18 mouse cellular contexts compared by ENCODE assay signal in genomic region chr6:122609771-122610170, GRCm38 (mm10). TPM values are rescaled to one million over a fixed set of nuclear protein-coding genes. Genes with fewer than 3 reads are reported as not detected.
DNase-seq lines count a peak whose midpoint lies in the region; ATAC-seq and TF ChIP-seq lines count a peak whose summit lies in the region.
"Had no signal": no experiment of that assay in that cellular context is flagged by ENCODE, and none has a peak within 500 bp of the region (broad histone marks: within the 10 kb centered on the region; RNA-seq: fewer than 3 reads in every experiment).

TSS of gene Gdf3 (minus strand) at chr6:122610087.

- peaks cover 3% of the 10 kb centered on the region; the same call in 1 of the 2 replicates for H3K27me3 ChIP-seq in heart, postnatal 0 days (ENCODE audit: control insufficient read depth, insufficient read depth, low read length)
- H3K27me3 ChIP-seq: embryonic facial prominence, embryonic 13.5 days; stomach, embryonic 15.5 days had no signal

- no peaks in the 10 kb centered on the region for H3K79me2 ChIP-seq in macrophage (ENCODE audit: inconsistent target)

- no peak for TF ChIP-seq CTCF in heart, postnatal 0 days (IDR thresholded peaks at IDR 0.05; ENCODE audit: low read depth)

- H3K4me1 ChIP-seq in heart, postnatal 0 days (ENCODE audit: control insufficient read depth, insufficient read depth) = no peaks in the 10 kb centered on the region
- H3K4me1 ChIP-seq: embryonic facial prominence, embryonic 13.5 days; stomach, embryonic 15.5 days had no signal

- no peak for ATAC-seq in heart, postnatal 0 days (ENCODE audit: insufficient read depth, low read depth)
- peak; percentile 47 to 72; a peak in 3 of 4 replicates for ATAC-seq in hematopoietic stem cell, adult 5-6 weeks (replicated peaks in 1 of 2; ENCODE audit: insufficient read depth in 1 of 2, low FRiP score in 2 of 2, low TSS enrichment in 1 of 2, low read depth in 1 of 2, poor library complexity in 2 of 2, severe bottlenecking in 2 of 2)
- ATAC-seq: CD4-positive, CD25-positive, alpha-beta regulatory T cell, adult 4 months; forebrain, postnatal 0 days had no signal

- H3K4me2 ChIP-seq in heart, postnatal 0 days (ENCODE audit: low read depth, low read length) = 0 out of 2 replicates have a peak within 1 kb of the TSS, but pooled peaks have one; percentile 16
- H3K4me2 ChIP-seq: embryonic facial prominence, embryonic 13.5 days; stomach, embryonic 15.5 days had no signal

- no peaks in the 10 kb centered on the region for H3K9me3 ChIP-seq in heart, postnatal 0 days (replicated peaks; ENCODE audit: control insufficient read depth, low read length)
- H3K9me3 ChIP-seq: embryonic facial prominence, embryonic 13.5 days; stomach, embryonic 15.5 days had no signal

- H3K9ac ChIP-seq in heart, postnatal 0 days (replicated peaks; ENCODE audit: low read depth, low read length) = no peak within 1 kb of the TSS
- H3K9ac ChIP-seq: embryonic facial prominence, embryonic 13.5 days; forebrain, postnatal 0 days; stomach, embryonic 15.5 days had no signal

- no peak within 1 kb of the TSS for H3K27ac ChIP-seq in heart, postnatal 0 days (ENCODE audit: low read depth)
- peak within 1 kb of the TSS; percentile 10; the same call in 1 of the 2 replicates for H3K27ac ChIP-seq in macrophage
- H3K27ac ChIP-seq: embryonic facial prominence, embryonic 13.5 days; stomach, embryonic 15.5 days had no signal

- H3K4me3 ChIP-seq in heart, postnatal 0 days (ENCODE audit: low read depth, low read length) = no peak within 1 kb of the TSS
- H3K4me3 ChIP-seq in macrophage (ENCODE audit: inconsistent target) = no peak within 1 kb of the TSS
- H3K4me3 ChIP-seq: embryonic facial prominence, embryonic 13.5 days; stomach, embryonic 15.5 days had no signal

- DNase-seq in heart, postnatal 0 days (ENCODE audit: low spot score) = no peak
- no peak for DNase-seq in heart, adult 9 months (ENCODE audit: low spot score in 2 of 2)
- DNase-seq in R1 (ENCODE audit: low read depth, low spot score) = peak; percentile 80
- no peak for DNase-seq in layer of hippocampus, postnatal 14 days (ENCODE audit: low spot score in 2 of 2)
- no peak for DNase-seq in left cerebral cortex, adult 11 months (ENCODE audit: low spot score)
- DNase-seq: cerebellum, adult 9-11 months; forebrain, postnatal 0 days; heart, adult 11 months; kidney, adult 2 months; lung, postnatal 14 days; thymus, postnatal 36 days had no signal

- no peak for TF ChIP-seq EP300 in heart, postnatal 0 days (IDR thresholded peaks at IDR 0.05; ENCODE audit: low read depth)

- H3K36me3 ChIP-seq in heart, postnatal 0 days (replicated peaks; ENCODE audit: control insufficient read depth, insufficient read depth, low read length) = no peaks in the 10 kb centered on the region
- no peaks in the 10 kb centered on the region for H3K36me3 ChIP-seq in macrophage (ENCODE audit: inconsistent target)
- H3K36me3 ChIP-seq: embryonic facial prominence, embryonic 13.5 days; stomach, embryonic 15.5 days had no signal

- 27% methylated on average over 14 of the region's 14 CpGs for WGBS in heart, postnatal 0 days
- 76% methylated on average over 13 of the region's 14 CpGs for WGBS in macrophage (ENCODE audit: missing documents)

RNA-seq across cellular contexts. Expression of gene Gdf3, which starts in this region (rescaled TPM):
- 0.15 TPM in 1 of 2 replicates, not detected in the other for total RNA-seq in heart, postnatal 0 days (2014; rRNA removed; ENCODE audit: low replicate concordance)
- polyA plus RNA-seq in heart, postnatal 0 days (2015; fragmentation: Nextera tagmentation; extraction: Ambion mirVana) = 0.05 and 0.26 TPM in 2 replicates
- 2.2 and 5.4 TPM in 2 replicates for total RNA-seq in hematopoietic stem cell, adult 5-6 weeks (2017)
- 10 to 100 TPM in 2 of 26 experiments, 1 to 10 TPM in 24; 1.8 to 12.0 (median 4.9) TPM for total RNA-seq in macrophage (2018; cell fraction: chromatin; rRNA removed)
- 10 to 100 TPM; 10.5 to 25.7 (median 18.3) TPM for total RNA-seq in macrophage (2018; cell fraction: cytosol; rRNA removed)
- 10 to 100 TPM in 25 of 26 experiments, 1 to 10 TPM in 1; 5.4 to 27.0 (median 20.6) TPM for total RNA-seq in macrophage (2018; cell fraction: nucleus; rRNA removed)
- polyA plus RNA-seq in macrophage (2018) = 23.1 to 29.1 TPM (median 26.4 TPM) in 3 replicates
- total RNA-seq in layer of hippocampus, postnatal 14 days (2021) = not detected
- total RNA-seq: adrenal gland, postnatal 4 days; forebrain, postnatal 0 days; layer of hippocampus, adult 18-20 months had no signal
- polyA plus RNA-seq: CD4-positive, CD25-positive, alpha-beta regulatory T cell, adult 4 months; embryonic facial prominence, embryonic 13.5 days; forebrain, postnatal 0 days; kidney, adult 2 months had no signal

Comparison
In these comparisons a context has a peak if more than half of its experiments do, and no peak if none do; other contexts are left out.
1. RNA of gene Gdf3 (polyA plus RNA-seq): 23.1 to 29.1 TPM in macrophage; 0.05 to 0.26 TPM in heart, postnatal 0 days; every median in the first group is over 10 times any median in the second.